Mouse (Mus musculus) heart, embryonic 11.5 days (tissue): Measurements from ENCODE around the gene Hhipl2. TPM values are rescaled to one million over a fixed set of nuclear protein-coding genes. Genes with fewer than 3 reads are reported as not detected.
"Not testable (repeated sequence)": the region's sequence is repeated elsewhere in the genome, so short reads cannot be mapped to it uniquely, and the experiment has no call there.

ENCODE experiments used
- ATAC-seq: fragments of 200-750 bp; cut with Nextera tagmentation; replicated peaks from 2 replicates; pipeline ENCODE4 v1.8.0; 2017; ENCODE audit warnings: moderate library complexity; ENCODE audit not compliant: insufficient number of reproducible peaks, low FRiP score, low TSS enrichment
- H3K27ac ChIP-seq: fragments of 300-500 bp; sonication (generic); 2 replicates; pipeline ENCODE4 v1.5.1; 2014; ENCODE audit warnings: mild to moderate bottlenecking, low read depth, low read length
- H3K27me3 ChIP-seq: fragments of 300-500 bp; sonication (generic); 2 replicates; pipeline ENCODE4 v1.6.1; 2014; ENCODE audit warnings: mild to moderate bottlenecking, low read length, mixed read lengths; ENCODE audit not compliant: control insufficient read depth, insufficient read depth
- H3K36me3 ChIP-seq: fragments of 300-500 bp; sonication (generic); 2 replicates; pipeline ENCODE4 v1.6.1; 2014; ENCODE audit warnings: mild to moderate bottlenecking, low read length, moderate library complexity, mixed read lengths; ENCODE audit not compliant: control insufficient read depth, insufficient read depth
- H3K4me1 ChIP-seq: fragments of 300-500 bp; sonication (generic); 2 replicates; pipeline ENCODE4 v1.6.1; 2014; ENCODE audit warnings: low read length; ENCODE audit not compliant: control insufficient read depth, insufficient read depth
- H3K4me2 ChIP-seq: fragments of 300-500 bp; sonication (generic); 2 replicates; pipeline ENCODE4 v1.6.1; 2014; ENCODE audit warnings: mild to moderate bottlenecking, moderate library complexity
- H3K4me3 ChIP-seq: fragments of 300-500 bp; sonication (generic); 2 replicates; pipeline ENCODE4 v1.5.1; 2014; ENCODE audit warnings: low read depth, low read length
- H3K9ac ChIP-seq: fragments of 300-500 bp; sonication (generic); 2 replicates; pipeline ENCODE4 v1.6.1; 2014; ENCODE audit warnings: mild to moderate bottlenecking, low read depth, low read length, moderate library complexity
- H3K9me3 ChIP-seq: fragments of 300-500 bp; sonication (generic); replicated peaks from 2 replicates; pipeline ENCODE4 v1.6.1; 2016; ENCODE audit warnings: low read length; ENCODE audit not compliant: control insufficient read depth
- WGBS: fragments of 180-500 bp; shearing (Covaris S2); extraction: QIAGEN DNeasy Blood & Tissue Kit; methylation state at CpG from one replicate; pipeline ENCODE4 v1.1.7; 2014; ENCODE audit not compliant: insufficient replicate concordance; 5-methylcytosine and 5-hydroxymethylcytosine counted together
- polyA plus RNA-seq: library from polyadenylated mRNA; unstranded; fragments of >200 nt; fragmentation: Nextera tagmentation; extraction: Ambion mirVana; gene quantifications from 2 replicates; pipeline ENCODE4 v1.2.1, GENCODE M21; 2014

The Hhipl2 gene
- polyA plus RNA-seq = 0.27 and 0.42 TPM in 2 replicates

DNA sequence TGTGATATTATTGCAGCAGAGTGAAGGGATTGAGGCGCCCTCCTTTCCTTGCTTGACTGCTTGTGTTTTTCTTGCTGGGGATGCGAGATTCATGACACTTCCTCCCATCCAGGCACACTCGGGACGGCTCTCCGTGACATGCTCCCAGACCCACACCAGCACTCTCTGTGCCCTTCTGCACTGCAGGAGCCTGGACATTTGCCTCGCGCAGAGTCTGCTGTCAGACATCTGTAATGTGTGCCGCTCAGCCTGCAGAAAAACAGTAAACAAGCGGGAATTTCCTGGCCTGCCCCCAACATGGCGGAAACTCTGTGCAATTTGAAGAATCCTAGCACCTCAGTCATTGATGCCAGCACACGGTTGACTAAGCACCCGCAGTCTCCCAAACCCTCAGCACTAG is at the start of gene Hhipl2:
Hhipl2 (plus strand) TSS at position 343 of the 400 bp plus-strand sequence.
- Histone ChIP-seq H3K4me2 (no peak within 1 kb of the TSS), H3K27ac (no peak within 1 kb of the TSS), H3K36me3 (no peaks in the 10 kb centered on the region), H3K9ac (no peak within 1 kb of the TSS), H3K4me1 (no peaks in the 10 kb centered on the region), H3K4me3 (no peak within 1 kb of the TSS), H3K9me3 (no peaks in the 10 kb centered on the region), H3K27me3 (no peaks in the 10 kb centered on the region)
- no peak for ATAC-seq
- WGBS = 69% methylated on average over 12 of the region's 12 CpGs

DNA sequence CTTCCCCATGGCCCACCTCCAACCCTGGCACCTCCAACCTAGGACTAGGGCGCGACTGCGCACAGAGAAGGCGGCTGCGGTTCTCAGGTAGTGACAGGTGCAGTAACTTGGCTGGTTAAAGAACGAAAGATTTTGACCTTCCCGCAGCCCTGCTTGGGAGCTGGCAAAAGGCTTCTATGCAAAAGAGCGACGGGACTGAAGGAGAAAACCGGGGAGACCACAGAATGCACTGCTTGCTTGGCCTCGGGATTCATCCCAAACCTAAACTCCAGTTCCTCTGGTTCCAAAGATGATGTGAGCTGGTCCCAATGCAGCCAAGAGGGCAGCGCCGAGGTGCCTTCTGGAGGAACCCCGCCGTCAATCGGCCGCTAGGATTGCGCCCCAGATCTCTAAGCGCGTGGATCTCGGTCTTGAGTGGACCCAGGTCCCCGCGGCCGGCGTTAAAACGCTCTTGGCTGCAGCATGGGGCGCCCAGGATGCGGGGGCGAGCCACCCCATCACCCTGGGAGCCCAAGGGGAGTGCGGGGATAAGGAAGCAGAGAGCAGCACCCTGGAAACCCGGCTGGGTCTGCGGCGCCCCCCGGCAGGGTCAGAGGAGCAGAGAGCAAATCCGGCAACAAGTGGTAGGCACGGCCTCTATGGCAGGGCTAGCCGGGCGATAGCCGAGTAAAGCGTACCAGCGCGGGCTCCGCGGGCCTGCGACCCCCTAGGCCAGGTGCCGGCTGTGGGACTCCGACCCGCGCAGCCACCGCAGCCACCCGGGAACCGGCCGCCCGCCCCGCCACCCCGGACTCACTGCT is 49.2 kb upstream of the Hhipl2 start:
- Histone ChIP-seq H3K36me3 (peaks cover 4% of the 10 kb centered on the region), H3K4me3 (peak overlapping the region; percentile 79), H3K4me1 (peaks cover 7% of the 10 kb centered on the region), H3K4me2 (peak overlapping the region; percentile 71), H3K27ac (peak overlapping the region; percentile 46), H3K9ac (peak overlapping the region; percentile 84), H3K9me3 (no peaks in the 10 kb centered on the region), H3K27me3 (no peaks in the 10 kb centered on the region)
- ATAC-seq = peak; percentile 66
- 2% methylated on average over 51 of the region's 56 CpGs for WGBS

DNA sequence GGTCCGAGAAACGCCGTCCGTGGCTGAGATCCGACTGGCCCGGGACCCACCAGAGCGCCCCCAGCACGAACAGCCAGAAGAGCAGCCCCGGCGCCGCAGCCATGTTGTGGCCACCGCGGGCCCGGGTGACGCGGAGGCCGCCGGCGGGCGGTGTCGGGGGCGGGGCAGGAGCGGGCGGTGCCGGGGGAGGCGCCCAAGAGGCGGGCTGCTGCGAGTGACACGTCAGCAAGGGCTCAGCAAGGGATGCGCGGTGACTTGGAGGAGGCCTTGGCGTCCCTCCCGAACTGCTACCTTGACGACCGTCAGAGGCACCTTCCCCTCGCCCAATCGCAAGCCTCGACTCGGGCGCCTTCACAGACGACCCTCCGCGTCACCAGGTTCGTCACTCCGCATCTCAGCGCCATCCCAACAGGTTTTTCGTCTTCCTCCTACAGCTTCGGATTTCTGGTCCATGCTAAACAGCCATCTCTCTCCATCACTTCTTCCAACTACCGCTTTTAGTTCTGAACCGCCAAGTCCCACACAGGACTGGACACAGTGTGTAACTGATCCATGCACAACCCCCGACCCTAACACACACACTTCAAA is 48.5 kb upstream of the Hhipl2 start, which contains the start of gene Mia3:
Mia3 (minus strand) TSS at position 127 of the 588 bp plus-strand sequence.
- Histone ChIP-seq H3K27me3 (no peaks in the 10 kb centered on the region), H3K27ac (peak within 1 kb of the TSS; percentile 46), H3K36me3 (peaks cover 2% of the 10 kb centered on the region; the same call in 1 of the 2 replicates), H3K4me2 (peak within 1 kb of the TSS; percentile 71), H3K4me1 (peaks cover 7% of the 10 kb centered on the region), H3K4me3 (peak within 1 kb of the TSS; percentile 79), H3K9ac (peak within 1 kb of the TSS; percentile 84), H3K9me3 (no peaks in the 10 kb centered on the region)
- ATAC-seq = peak; percentile 99
- under 1% methylated on average over 51 of the region's 51 CpGs for WGBS

DNA sequence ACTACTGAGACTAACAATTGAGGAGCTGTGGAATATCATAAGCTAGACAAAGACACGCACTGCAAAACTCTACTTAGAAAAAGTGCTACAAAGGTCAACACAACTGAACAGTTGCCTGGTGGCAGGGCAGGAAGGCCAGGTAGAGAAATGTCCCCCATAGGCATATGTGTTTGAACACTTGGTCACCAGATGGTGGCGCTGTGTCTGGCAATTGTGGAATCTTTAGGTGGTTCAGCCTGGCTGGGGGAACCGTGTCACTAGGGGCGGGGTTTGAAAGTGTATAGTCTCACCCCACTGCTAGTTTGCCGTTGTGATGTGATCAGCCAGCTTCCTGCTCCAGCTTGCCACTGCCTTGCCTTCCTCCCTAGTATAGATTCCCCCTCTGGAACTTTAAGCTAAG is 43.3 kb upstream of the Hhipl2 start:
- ATAC-seq = no peak
- Histone ChIP-seq H3K9ac (no peak overlapping the region), H3K27ac (no peak overlapping the region), H3K4me3 (no peak overlapping the region), H3K36me3 (no peaks in the 10 kb centered on the region), H3K4me2 (no peak overlapping the region), H3K4me1 (no peaks in the 10 kb centered on the region; the same call in 1 of the 2 replicates), H3K27me3 (no peaks in the 10 kb centered on the region), H3K9me3 (peaks cover 3% of the 10 kb centered on the region; the same call in 1 of the 2 replicates)
- WGBS = 73% methylated on average over 5 of the region's 5 CpGs

DNA sequence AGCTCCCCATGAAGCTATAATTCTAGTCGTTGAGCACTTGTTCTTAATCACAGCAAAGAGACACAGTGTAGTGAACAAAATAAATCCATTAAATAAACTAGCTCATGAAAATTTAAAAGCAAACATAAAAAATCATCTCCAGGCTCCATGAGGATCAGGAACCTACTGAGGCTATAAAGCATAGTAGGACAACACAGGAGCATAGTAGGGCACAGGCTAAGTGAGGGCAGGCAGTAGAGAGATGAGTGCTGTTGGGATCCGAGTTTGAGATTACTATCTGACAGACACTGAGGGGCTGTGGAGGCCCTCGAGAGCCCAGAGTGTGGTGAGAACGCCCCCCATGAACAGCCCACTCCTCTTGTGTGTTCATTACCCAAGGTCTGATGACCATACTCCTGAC is 41.0 kb upstream of the Hhipl2 start:
- H3K9me3 ChIP-seq = peaks cover 3% of the 10 kb centered on the region; the same call in 1 of the 2 replicates
- no peaks in the 10 kb centered on the region for H3K27me3 ChIP-seq
- WGBS = 73% methylated on average over 4 of the region's 4 CpGs
- ATAC-seq = no peak
- no peak overlapping the region for H3K9ac ChIP-seq
- H3K36me3 ChIP-seq = no peaks in the 10 kb centered on the region
- H3K4me1 ChIP-seq = no peaks in the 10 kb centered on the region
- no peak overlapping the region for H3K4me2 ChIP-seq
- no peak overlapping the region for H3K4me3 ChIP-seq
- H3K27ac ChIP-seq = no peak overlapping the region

DNA sequence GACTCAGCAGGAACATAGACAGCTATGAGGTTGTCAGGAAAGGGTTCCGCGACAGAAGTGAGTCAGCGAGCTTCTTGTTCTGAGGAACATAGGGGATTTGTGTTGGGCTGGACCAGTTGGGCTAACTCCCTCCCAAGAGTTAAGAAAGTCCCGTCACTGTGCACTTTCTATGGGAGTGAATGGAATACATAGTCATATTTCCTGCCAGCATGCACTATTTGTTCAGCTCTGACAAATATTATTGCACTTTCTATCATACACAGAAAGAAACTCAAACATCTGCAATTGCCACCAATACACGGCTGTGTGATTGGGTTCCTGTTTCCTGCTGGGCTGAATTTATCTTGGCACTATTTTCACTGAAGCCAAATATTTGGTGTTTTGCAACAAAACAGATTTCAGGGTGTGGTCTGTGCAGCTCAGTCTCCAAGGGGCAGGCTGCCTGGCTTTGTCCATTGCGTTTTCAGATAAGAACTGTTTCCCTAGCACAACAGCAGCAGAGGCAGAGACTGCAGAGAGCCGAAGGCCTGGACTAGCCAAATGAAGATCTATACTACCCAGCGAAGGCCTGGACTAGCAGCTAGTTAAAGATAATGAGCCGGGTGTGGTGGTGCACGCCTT is 39.6 kb upstream of the Hhipl2 start:
- 68% methylated on average over 10 of the region's 10 CpGs for WGBS
- peaks cover 3% of the 10 kb centered on the region; the same call in 1 of the 2 replicates for H3K9me3 ChIP-seq

DNA sequence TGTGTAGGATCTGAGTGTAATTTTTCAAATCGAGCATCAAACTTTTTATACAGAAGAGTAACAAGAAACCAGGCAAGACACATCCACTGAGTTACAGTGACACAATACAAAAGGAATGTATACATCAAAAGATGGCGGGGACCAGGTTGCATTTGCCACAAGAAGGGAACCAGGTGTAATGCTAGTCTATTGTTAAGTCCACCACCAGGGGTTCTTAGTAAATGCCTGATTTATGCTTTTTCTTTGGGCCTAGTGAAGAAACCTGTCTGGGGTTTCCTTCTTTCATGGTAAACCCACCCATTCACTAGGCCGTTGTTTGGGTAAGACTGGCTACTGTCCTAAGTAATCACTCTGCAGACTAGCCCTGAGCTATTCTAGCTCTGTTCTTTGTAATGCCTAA is 38.6 kb upstream of the Hhipl2 start:
- H3K36me3 ChIP-seq, H3K9ac ChIP-seq, H3K27ac ChIP-seq, H3K27me3 ChIP-seq, H3K4me2 ChIP-seq, ATAC-seq, H3K4me1 ChIP-seq, H3K9me3 ChIP-seq, H3K4me3 ChIP-seq: not testable (repeated sequence)
- WGBS = 88% methylated on average over 3 of the region's 3 CpGs

More for the DNA sequence above, 39.6 kb upstream of the Hhipl2 start:
- H3K27ac ChIP-seq = no peak overlapping the region
- no peak for ATAC-seq
- H3K27me3 ChIP-seq = 0 out of 2 replicates have a peak, but pooled peaks cover 2% of the 10 kb centered on the region
- no peak overlapping the region for H3K9ac ChIP-seq
- H3K4me3 ChIP-seq = no peak overlapping the region
- H3K36me3 ChIP-seq = no peaks in the 10 kb centered on the region
- H3K4me1 ChIP-seq = no peaks in the 10 kb centered on the region
- H3K4me2 ChIP-seq = no peak overlapping the region

DNA sequence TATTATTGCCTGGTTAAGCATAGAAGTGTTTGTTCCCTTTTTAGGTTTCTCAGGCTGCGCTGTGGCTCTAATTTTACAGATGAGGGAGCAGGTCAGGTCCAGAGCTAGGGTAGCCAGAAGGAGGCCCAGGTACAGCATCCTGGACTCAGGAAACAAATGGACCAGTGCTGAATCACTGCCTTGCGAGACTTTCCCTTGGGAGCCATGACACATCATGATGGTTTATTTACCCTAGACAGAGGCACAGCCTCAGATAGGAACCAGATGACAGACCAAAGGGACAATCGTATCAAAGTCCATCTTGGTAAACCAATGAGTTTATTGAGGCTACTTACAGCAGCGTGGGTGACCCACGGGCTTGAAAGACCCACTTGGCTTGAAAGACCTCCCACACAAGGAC is 36.2 kb upstream of the Hhipl2 start:
- Histone ChIP-seq H3K36me3 (no peaks in the 10 kb centered on the region), H3K9ac (no peak overlapping the region), H3K4me1 (no peaks in the 10 kb centered on the region), H3K9me3 (no peaks in the 10 kb centered on the region), H3K27me3 (0 out of 2 replicates have a peak, but pooled peaks cover 2% of the 10 kb centered on the region), H3K4me3 (no peak overlapping the region), H3K4me2 (no peak overlapping the region), H3K27ac (no peak overlapping the region)
- WGBS = 73% methylated on average over 5 of the region's 5 CpGs
- ATAC-seq = no peak
